Mouse (Mus musculus): ENCODE measurements around the gene Tubgcp3. TPM values are rescaled to one million over a fixed set of nuclear protein-coding genes. Genes with fewer than 3 reads are reported as not detected.

Gene Tubgcp3
- total RNA-seq (2023): 28.1 and 38.1 TPM in 2 replicates

GRCm38 (mm10) chr8:12672056-12672881, at the start of gene Tubgcp3:
Gene Tubgcp3 (minus strand): TSS chr8:12672248.

GRCm38 (mm10) chr8:12572814-12573534, 99.1 kb downstream of the Tubgcp3 start, which contains the start of gene Spaca7:
Gene Spaca7 (plus strand): TSS chr8:12573029.

Other genes starting within 250 kb of the Tubgcp3 start
- gene Spaca7, start 99.2 kb downstream of the Tubgcp3 start, total RNA-seq (2023): not detected in 2 replicates
- gene Atp11a, start 84.8 kb upstream of the Tubgcp3 start, total RNA-seq (2023): 132 and 233 TPM in 2 replicates
- gene Mcf2l, start 201.6 kb upstream of the Tubgcp3 start, total RNA-seq (2023): 28.0 and 39.0 TPM in 2 replicates